Mouse (Mus musculus) hindbrain, postnatal 0 days (tissue): ENCODE data around the gene Cenpu. TPM values are rescaled to one million over a fixed set of nuclear protein-coding genes. Genes with fewer than 3 reads are reported as not detected.

Experiments
- ATAC-seq: fragments of 200-750 bp; cut with Nextera tagmentation; 2 replicates; pipeline ENCODE4 v1.8.0; 2017; ENCODE audit warnings: mild to moderate bottlenecking, moderate TSS enrichment, moderate library complexity
- DNase-seq: peaks from one replicate; pipeline ENCODE4 v3.0.0-alpha.2; 2015; ENCODE audit warnings: low spot score
- H3K27ac ChIP-seq: fragments of 300-500 bp; sonication (generic); 2 replicates; pipeline ENCODE4 v1.5.1; 2014; ENCODE audit warnings: mild to moderate bottlenecking
- H3K27me3 ChIP-seq: fragments of 300-500 bp; sonication (generic); 2 replicates; pipeline ENCODE4 v1.6.1; 2014; ENCODE audit warnings: low read length, mixed read lengths; ENCODE audit not compliant: insufficient read depth
- H3K36me3 ChIP-seq: fragments of 300-500 bp; sonication (generic); 2 replicates; pipeline ENCODE4 v1.6.1; 2014; ENCODE audit warnings: low read length, mixed read lengths; ENCODE audit not compliant: insufficient read depth
- H3K4me1 ChIP-seq: fragments of 300-500 bp; sonication (generic); 2 replicates; pipeline ENCODE4 v1.6.1; 2014; ENCODE audit warnings: antibody characterized with exemption, low read length, mixed read lengths; ENCODE audit not compliant: insufficient read depth
- H3K4me2 ChIP-seq: fragments of 300-500 bp; sonication (generic); 2 replicates; pipeline ENCODE4 v1.6.1; 2014; ENCODE audit warnings: low read depth, mild to moderate bottlenecking, low read length, moderate library complexity, mixed read lengths
- H3K4me3 ChIP-seq: fragments of 300-500 bp; sonication (generic); 2 replicates; pipeline ENCODE4 v1.5.1; 2014; ENCODE audit warnings: low read length
- H3K9ac ChIP-seq: fragments of 300-500 bp; sonication (generic); replicated peaks from 2 replicates; pipeline ENCODE4 v1.6.1; 2014; ENCODE audit warnings: mild to moderate bottlenecking, low read length, moderate library complexity, mixed read lengths
- H3K9me3 ChIP-seq: fragments of 300-500 bp; sonication (generic); 2 replicates; pipeline ENCODE4 v1.6.1; 2016; ENCODE audit warnings: low read length, mixed read lengths
- CTCF ChIP-seq: IDR thresholded peaks from 2 replicates; pipeline ENCODE4 v1.5.1; 2016; ENCODE audit warnings: antibody characterized with exemption, control low read depth, low read depth
- WGBS: fragments of 180-500 bp; shearing (Covaris S2); extraction: QIAGEN DNeasy Blood & Tissue Kit; methylation state at CpG from one replicate; pipeline ENCODE4 v1.1.7; 2014; 5-methylcytosine and 5-hydroxymethylcytosine counted together
- polyA plus RNA-seq: library from polyadenylated mRNA; unstranded; fragments of >200 nt; fragmentation: Nextera tagmentation; extraction: Ambion mirVana; gene quantifications from 2 replicates; pipeline ENCODE4 v1.2.1, GENCODE M21; 2015
- total RNA-seq: library from RNA; depleted of rRNA; stranded (reverse); fragments of >200 nt; gene quantifications from 2 replicates; pipeline ENCODE4 v1.2.3, GENCODE M21; 2014

Gene Cenpu
- total and polyA plus RNA-seq, 2 experiments from 2014 or later, result 6.0 to 8.0 TPM

DNA sequence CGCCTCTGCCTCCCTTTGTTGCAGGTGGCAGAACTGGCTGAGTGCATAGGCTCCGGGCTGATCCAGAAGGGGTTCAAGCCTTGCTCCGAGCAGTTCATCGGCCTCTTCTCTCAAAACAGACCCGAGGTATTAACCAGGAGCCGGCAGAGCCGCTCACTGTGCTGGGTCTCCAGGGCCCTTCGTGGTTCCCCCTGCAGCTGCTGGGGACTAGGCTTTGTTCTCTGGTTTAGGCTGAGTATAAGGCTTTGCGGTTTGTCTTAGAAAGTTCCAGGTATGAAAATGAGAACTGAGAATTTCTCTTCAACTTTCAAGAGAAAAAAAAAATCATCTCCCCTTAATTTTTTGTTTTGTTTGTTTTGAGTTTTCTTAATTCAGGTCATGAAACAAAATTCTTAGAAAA is 40.5 kb upstream of the Cenpu start:
- Histone ChIP-seq H3K4me1 (no peaks in the 10 kb centered on the region), H3K4me3 (no peak overlapping the region), H3K36me3 (peaks cover 11% of the 10 kb centered on the region; the same call in 1 of the 2 replicates), H3K9ac (no peak overlapping the region), H3K4me2 (no peak overlapping the region), H3K27ac (no peak overlapping the region), H3K9me3 (no peaks in the 10 kb centered on the region), H3K27me3 (no peaks in the 10 kb centered on the region)
- 80% methylated on average over 9 of the region's 9 CpGs for WGBS
- ATAC-seq, result no peak
- no peak for DNase-seq
- no peak for TF ChIP-seq CTCF

DNA sequence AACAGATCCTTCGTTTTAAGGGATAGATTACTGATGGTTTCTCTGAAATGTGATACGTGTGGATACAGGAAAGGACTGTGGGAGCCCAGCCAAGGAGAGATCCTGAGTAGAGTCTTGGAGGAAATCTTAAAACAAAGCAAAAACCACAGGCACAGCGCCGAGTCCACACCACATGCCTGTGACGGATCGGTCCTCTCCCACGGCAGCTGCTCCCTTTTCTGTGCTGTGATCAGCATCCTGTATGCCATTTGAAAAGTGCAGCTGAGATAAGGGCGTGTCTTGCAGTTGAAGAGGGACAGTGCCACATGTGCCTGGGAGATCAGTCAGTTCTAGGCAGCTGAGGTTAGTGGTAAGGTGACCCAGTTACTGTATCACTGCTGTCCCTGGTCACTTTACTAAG is 39.3 kb upstream of the Cenpu start:
- H3K27me3 ChIP-seq, result no peaks in the 10 kb centered on the region
- 64% methylated on average over 8 of the region's 8 CpGs for WGBS
- no peaks in the 10 kb centered on the region for H3K9me3 ChIP-seq
- peaks cover 11% of the 10 kb centered on the region; the same call in 1 of the 2 replicates for H3K36me3 ChIP-seq
- no peak overlapping the region for H3K9ac ChIP-seq
- H3K4me3 ChIP-seq, result no peak overlapping the region
- H3K4me2 ChIP-seq, result no peak overlapping the region
- peak; percentile 4 for DNase-seq
- no peak overlapping the region for H3K27ac ChIP-seq
- TF ChIP-seq CTCF, result no peak
- no peaks in the 10 kb centered on the region for H3K4me1 ChIP-seq
- ATAC-seq, result no peak

DNA sequence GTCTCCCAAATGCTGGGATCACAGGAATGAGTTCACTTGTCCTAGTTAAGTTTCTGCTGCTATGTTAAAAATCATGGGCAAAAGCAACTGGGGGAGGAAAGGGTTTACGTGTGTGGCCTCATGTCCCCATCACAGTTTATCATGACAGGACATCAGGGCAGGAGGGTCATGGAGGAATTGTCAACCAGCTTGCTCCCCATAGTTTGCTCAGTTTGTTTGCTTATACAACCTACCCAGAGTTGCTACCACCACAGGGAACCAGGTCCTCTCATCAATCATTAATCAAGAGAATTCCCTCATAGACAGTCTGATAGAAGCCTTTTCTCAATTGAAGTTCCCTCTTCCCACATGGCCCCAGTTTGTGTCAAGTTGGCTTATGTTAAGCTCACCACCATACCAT is 37.8 kb upstream of the Cenpu start:
- peaks cover 13% of the 10 kb centered on the region; the same call in 1 of the 2 replicates for H3K36me3 ChIP-seq
- 96% methylated on average over 1 of the region's 1 CpGs for WGBS
- no peaks in the 10 kb centered on the region for H3K9me3 ChIP-seq
- TF ChIP-seq CTCF, result no peak
- no peaks in the 10 kb centered on the region for H3K27me3 ChIP-seq
- no peak overlapping the region for H3K4me3 ChIP-seq
- H3K27ac ChIP-seq, result no peak overlapping the region
- no peaks in the 10 kb centered on the region for H3K4me1 ChIP-seq
- DNase-seq, result no peak
- H3K9ac ChIP-seq, result no peak overlapping the region
- H3K4me2 ChIP-seq, result no peak overlapping the region
- ATAC-seq, result no peak

DNA sequence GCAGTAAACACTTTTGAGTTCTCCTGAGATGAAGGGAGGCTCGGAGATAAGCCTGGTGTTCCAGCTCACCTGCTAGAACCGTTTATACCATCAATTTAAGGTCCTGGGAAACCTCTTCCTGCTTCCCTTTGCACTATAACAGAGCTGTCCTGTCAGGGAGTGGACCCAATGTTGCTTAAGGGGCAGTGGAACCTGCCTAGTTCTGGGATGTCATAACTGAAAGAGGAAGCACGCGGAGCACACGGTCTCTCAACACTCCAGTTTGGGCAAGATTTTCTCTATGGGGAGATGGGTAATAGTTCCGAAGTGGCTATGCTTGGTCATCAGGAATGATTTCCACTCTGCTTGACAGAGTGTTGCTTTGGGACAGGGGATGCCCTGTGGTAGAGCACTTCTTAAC is 31.2 kb upstream of the Cenpu start:
- ATAC-seq, result no peak

DNA sequence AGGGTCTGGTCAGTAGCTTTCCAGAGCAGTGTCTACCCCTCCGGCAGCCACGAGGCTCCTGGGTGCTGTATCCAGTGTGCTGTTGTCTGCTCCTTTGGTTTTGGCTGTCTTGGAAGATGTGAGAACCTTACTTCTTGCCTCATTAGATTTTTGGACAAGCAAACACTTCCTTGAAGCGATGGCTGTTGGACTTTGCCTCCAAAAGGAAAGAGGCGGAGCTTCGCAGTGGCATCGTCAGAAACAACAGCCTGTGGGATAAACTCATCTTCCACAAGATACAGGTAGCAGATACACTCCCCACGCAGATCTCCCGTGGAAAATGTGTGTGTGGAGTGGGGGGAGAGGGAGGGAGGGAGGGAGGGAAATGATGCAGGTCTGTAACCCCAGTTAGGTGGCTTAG is 25.7 kb upstream of the Cenpu start:
- no peak overlapping the region for H3K4me2 ChIP-seq
- no peak for ATAC-seq
- H3K9ac ChIP-seq, result no peak overlapping the region
- DNase-seq, result no peak
- H3K27ac ChIP-seq, result no peak overlapping the region
- WGBS, result 90% methylated on average over 8 of the region's 8 CpGs
- no peaks in the 10 kb centered on the region for H3K27me3 ChIP-seq
- H3K4me1 ChIP-seq, result no peaks in the 10 kb centered on the region
- no peaks in the 10 kb centered on the region for H3K9me3 ChIP-seq
- TF ChIP-seq CTCF, result no peak
- H3K4me3 ChIP-seq, result no peak overlapping the region
- peaks cover 19% of the 10 kb centered on the region; the same call in 1 of the 2 replicates for H3K36me3 ChIP-seq

More for the DNA sequence above, 31.2 kb upstream of the Cenpu start:
- H3K9me3 ChIP-seq, result no peaks in the 10 kb centered on the region
- no peaks in the 10 kb centered on the region for H3K4me1 ChIP-seq
- TF ChIP-seq CTCF, result no peak
- H3K4me2 ChIP-seq, result no peak overlapping the region
- H3K27ac ChIP-seq, result no peak overlapping the region
- H3K4me3 ChIP-seq, result no peak overlapping the region
- no peaks in the 10 kb centered on the region for H3K27me3 ChIP-seq
- H3K36me3 ChIP-seq, result peaks cover 14% of the 10 kb centered on the region; the same call in 1 of the 2 replicates
- WGBS, result 89% methylated on average over 6 of the region's 6 CpGs
- H3K9ac ChIP-seq, result no peak overlapping the region
- DNase-seq, result no peak

DNA sequence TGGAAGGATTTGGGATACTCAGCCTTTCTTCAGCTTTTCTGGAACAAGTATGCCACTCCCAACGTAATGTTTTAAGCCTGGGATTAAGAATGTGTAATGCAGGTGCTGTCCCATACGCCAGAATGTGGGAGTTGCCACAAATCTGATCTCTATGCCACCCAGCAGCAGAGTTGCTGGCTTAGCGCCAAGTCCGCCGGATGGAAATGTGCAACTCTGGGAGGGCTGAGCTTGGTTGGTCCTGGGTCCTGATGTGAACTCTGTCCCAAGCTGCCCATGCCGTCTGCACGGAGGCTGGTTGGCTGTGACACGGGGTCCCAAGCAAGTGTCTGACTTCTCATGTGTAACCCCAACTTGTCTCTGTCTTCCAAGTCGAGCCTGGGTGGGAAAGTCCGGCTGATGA is 25.0 kb upstream of the Cenpu start:
- Histone ChIP-seq H3K36me3 (peaks cover 24% of the 10 kb centered on the region; the same call in 1 of the 2 replicates), H3K4me1 (no peaks in the 10 kb centered on the region), H3K27ac (no peak overlapping the region), H3K9ac (no peak overlapping the region), H3K9me3 (no peaks in the 10 kb centered on the region), H3K4me3 (no peak overlapping the region), H3K27me3 (no peaks in the 10 kb centered on the region), H3K4me2 (no peak overlapping the region)
- DNase-seq (peak; percentile 44), ATAC-seq (no peak)
- no peak for TF ChIP-seq CTCF
- 52% methylated on average over 10 of the region's 10 CpGs for WGBS

DNA sequence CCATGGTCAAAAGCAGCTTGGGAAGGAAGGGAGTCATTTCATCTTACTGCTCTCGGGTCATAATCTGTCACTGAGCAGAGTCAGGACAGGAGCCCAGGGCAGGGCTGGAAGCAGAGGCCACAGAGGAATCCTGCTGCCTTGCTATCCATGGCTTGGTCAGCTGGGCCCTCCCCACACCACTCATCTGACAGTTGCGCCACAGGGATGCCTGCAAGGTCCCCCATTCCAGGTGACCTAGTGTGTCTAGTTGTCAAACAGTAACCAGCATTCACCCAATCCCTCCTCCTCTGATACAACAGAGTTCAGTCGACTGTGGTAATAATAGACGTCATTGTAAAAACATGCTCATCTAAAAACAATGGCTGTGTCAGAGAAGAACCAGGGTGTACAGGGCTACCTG is 22.3 kb upstream of the Cenpu start:
- DNase-seq, result no peak

More for the DNA sequence above, 22.3 kb upstream of the Cenpu start:
- H3K4me1 ChIP-seq, result no peaks in the 10 kb centered on the region
- no peak overlapping the region for H3K9ac ChIP-seq
- ATAC-seq, result no peak
- no peak overlapping the region for H3K27ac ChIP-seq
- H3K27me3 ChIP-seq, result no peaks in the 10 kb centered on the region
- peaks cover 16% of the 10 kb centered on the region for H3K36me3 ChIP-seq
- no peak for TF ChIP-seq CTCF
- H3K4me3 ChIP-seq, result no peak overlapping the region
- H3K9me3 ChIP-seq, result no peaks in the 10 kb centered on the region
- WGBS, result 79% methylated on average over 4 of the region's 4 CpGs
- H3K4me2 ChIP-seq, result no peak overlapping the region
